Mouse (Mus musculus): ENCODE measurements around the gene Olfr202. TPM values are rescaled to one million over a fixed set of nuclear protein-coding genes. Genes with fewer than 3 reads are reported as not detected.
"Not testable (repeated sequence)": the region's sequence is repeated elsewhere in the genome, so short reads cannot be mapped to it uniquely, and the experiment has no call there.

The Olfr202 gene
- not detected in 2 replicates for polyA plus RNA-seq (2012; rRNA removed)

- 79% methylated on average over 1 of the region's 1 CpGs for WGBS
- H3K36me3 ChIP-seq (ENCODE audit: control insufficient read depth, insufficient read depth, low read length): no peaks in the 10 kb centered on the region
- no peaks in the 10 kb centered on the region for H3K4me1 ChIP-seq (ENCODE audit: control insufficient read depth, insufficient read depth, insufficient read length, low read length)
- H3K27ac ChIP-seq (ENCODE audit: insufficient read depth, low read depth, low read length): no peak within 1 kb of the TSS
- TF ChIP-seq CTCF (IDR thresholded peaks at IDR 0.05; ENCODE audit: extremely low read depth, insufficient read length, insufficient replicate concordance, low read depth, low read length) (no peak), POLR2A (IDR thresholded peaks at IDR 0.05; ENCODE audit: low read depth, low read length) (no peak)
- no peaks in the 10 kb centered on the region for H3K27me3 ChIP-seq (ENCODE audit: control insufficient read depth, insufficient read depth, low read length)
- H3K4me3 ChIP-seq (ENCODE audit: low read depth, low read length): no peak within 1 kb of the TSS
Observed at GRCm38 (mm10) chr16:59286693-59287092, at the start of gene Olfr202. Olfr202 (minus strand) TSS chr16:59286793.

DNA sequence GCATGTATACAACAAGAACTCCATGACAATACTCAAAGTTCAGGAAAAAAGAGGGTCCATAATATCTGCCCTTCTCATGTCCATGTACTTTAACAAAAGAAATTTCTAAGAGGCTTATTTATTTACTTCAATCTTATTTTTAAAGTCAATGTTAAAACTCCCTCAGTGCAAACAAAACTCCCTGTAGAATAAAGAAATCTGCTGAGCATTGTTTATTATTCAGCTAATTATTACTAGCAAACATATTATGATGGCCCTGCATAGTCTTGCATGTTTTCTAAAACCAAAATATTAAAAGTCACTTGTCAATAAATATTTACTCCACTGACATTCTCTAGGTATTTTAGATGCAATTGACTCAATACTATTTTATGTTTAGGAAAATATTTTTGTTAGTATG is 44.4 kb upstream of the Olfr202 start, which contains the start of gene Olfr205:
Gene Olfr205, minus strand, starts transcription at position 101 of the 400 bp plus-strand sequence.
- TF ChIP-seq CTCF (IDR thresholded peaks at IDR 0.05; ENCODE audit: extremely low read depth, insufficient read length, insufficient replicate concordance, low read depth, low read length) (no peak), POLR2A (IDR thresholded peaks at IDR 0.05; ENCODE audit: low read depth, low read length) (no peak)
- Histone ChIP-seq H3K4me3 (ENCODE audit: low read depth, low read length) (no peak within 1 kb of the TSS), H3K27me3 (ENCODE audit: control insufficient read depth, insufficient read depth, low read length) (no peaks in the 10 kb centered on the region), H3K4me1 (ENCODE audit: control insufficient read depth, insufficient read depth, insufficient read length, low read length) (no peaks in the 10 kb centered on the region), H3K36me3 (ENCODE audit: control insufficient read depth, insufficient read depth, low read length) (no peaks in the 10 kb centered on the region), H3K27ac (ENCODE audit: insufficient read depth, low read depth, low read length) (no peak within 1 kb of the TSS)

DNA sequence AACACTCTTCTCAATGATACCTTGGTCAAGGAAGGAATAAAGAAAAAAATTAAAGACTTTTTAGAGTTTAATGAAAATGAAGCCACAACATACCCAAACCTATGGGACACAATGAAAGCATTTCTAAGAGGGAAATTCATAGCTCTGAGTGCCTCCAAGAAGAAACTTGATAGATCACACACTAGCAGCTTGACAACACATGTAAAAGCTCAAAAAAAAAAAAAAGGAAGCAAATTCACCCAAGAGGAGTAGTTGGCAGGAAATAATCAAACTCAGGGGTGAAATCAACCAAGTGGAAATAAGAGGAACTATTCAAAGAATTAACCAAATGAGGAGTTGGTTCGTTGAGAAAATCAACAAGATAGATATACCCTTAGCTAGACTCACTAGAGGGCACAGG is 36.7 kb upstream of the Olfr202 start:
- not testable (repeated sequence) for H3K36me3 ChIP-seq (ENCODE audit: control insufficient read depth, insufficient read depth, low read length); H3K27me3 ChIP-seq (ENCODE audit: control insufficient read depth, insufficient read depth, low read length); H3K27ac ChIP-seq (ENCODE audit: insufficient read depth, low read depth, low read length); H3K4me1 ChIP-seq (ENCODE audit: control insufficient read depth, insufficient read depth, insufficient read length, low read length); H3K4me3 ChIP-seq (ENCODE audit: low read depth, low read length)
- 30% methylated on average over 1 of the region's 1 CpGs for WGBS

DNA sequence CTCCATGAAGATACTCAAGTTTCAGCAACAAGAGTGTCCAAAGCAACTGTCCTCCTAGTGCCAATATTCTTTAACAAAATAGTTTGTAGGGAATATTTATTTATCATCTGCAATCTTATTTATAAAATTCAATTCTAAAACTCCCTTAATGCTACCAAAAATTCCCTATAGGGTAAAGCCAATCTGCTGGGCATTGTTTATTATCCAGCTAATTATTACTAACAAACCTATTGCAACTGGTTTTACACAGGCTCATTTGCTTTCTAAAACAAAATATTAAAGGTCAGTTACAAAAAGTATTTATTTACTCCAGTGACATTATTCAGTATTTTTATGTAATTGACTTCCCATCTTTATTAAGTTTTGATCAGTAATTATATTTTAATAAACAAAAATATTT is 31.6 kb upstream of the Olfr202 start, which contains the start of gene Olfr204:
Gene Olfr204, minus strand, starts transcription at position 101 of the 400 bp plus-strand sequence.
- H3K27me3 ChIP-seq (ENCODE audit: control insufficient read depth, insufficient read depth, low read length): no peaks in the 10 kb centered on the region
- no peaks in the 10 kb centered on the region for H3K4me1 ChIP-seq (ENCODE audit: control insufficient read depth, insufficient read depth, insufficient read length, low read length)
- no peaks in the 10 kb centered on the region for H3K36me3 ChIP-seq (ENCODE audit: control insufficient read depth, insufficient read depth, low read length)
- no peak within 1 kb of the TSS for H3K27ac ChIP-seq (ENCODE audit: insufficient read depth, low read depth, low read length)
- TF ChIP-seq POLR2A (IDR thresholded peaks at IDR 0.05; ENCODE audit: low read depth, low read length) (no peak), CTCF (IDR thresholded peaks at IDR 0.05; ENCODE audit: extremely low read depth, insufficient read length, insufficient replicate concordance, low read depth, low read length) (no peak)
- no peak within 1 kb of the TSS for H3K4me3 ChIP-seq (ENCODE audit: low read depth, low read length)

DNA sequence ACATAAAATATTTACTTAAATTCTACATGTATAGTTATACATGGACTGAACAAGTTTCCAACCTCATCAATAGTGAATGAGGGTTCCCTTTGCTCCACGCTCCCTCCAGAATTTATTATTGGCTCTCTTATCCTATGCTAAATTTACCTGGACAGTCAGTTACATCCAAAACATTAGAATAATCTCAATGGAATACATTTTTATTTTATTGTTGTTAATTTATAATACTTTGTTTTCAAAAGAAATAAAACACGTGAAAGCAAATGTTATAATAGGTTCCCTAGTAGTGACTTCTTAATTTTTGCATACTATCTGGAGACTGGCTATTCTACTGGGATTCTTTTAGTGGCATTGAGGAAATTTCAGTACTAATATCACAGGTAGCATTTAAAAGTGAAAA is 12.0 kb upstream of the Olfr202 start, which contains the start of gene Olfr203:
Gene Olfr203, plus strand, starts transcription at position 301 of the 400 bp plus-strand sequence.
- no peaks in the 10 kb centered on the region for H3K4me1 ChIP-seq (ENCODE audit: control insufficient read depth, insufficient read depth, insufficient read length, low read length)

GRCm38 (mm10) chr16:59287576-59287975 is 983 bp upstream of the Olfr202 start:
- not testable (repeated sequence) for H3K4me1 ChIP-seq (ENCODE audit: control insufficient read depth, insufficient read depth, insufficient read length, low read length); H3K27ac ChIP-seq (ENCODE audit: insufficient read depth, low read depth, low read length); H3K36me3 ChIP-seq (ENCODE audit: control insufficient read depth, insufficient read depth, low read length); H3K27me3 ChIP-seq (ENCODE audit: control insufficient read depth, insufficient read depth, low read length); H3K4me3 ChIP-seq (ENCODE audit: low read depth, low read length)
- 72% methylated on average over 9 of the region's 9 CpGs for WGBS

More for the DNA sequence above, 12.0 kb upstream of the Olfr202 start, which contains the start of gene Olfr203:
- no peaks in the 10 kb centered on the region for H3K27me3 ChIP-seq (ENCODE audit: control insufficient read depth, insufficient read depth, low read length)
- no peaks in the 10 kb centered on the region for H3K36me3 ChIP-seq (ENCODE audit: control insufficient read depth, insufficient read depth, low read length)
- no peak within 1 kb of the TSS for H3K4me3 ChIP-seq (ENCODE audit: low read depth, low read length)
- 79% methylated on average over 2 of the region's 2 CpGs for WGBS
- H3K27ac ChIP-seq (ENCODE audit: insufficient read depth, low read depth, low read length): no peak within 1 kb of the TSS
- TF ChIP-seq POLR2A (IDR thresholded peaks at IDR 0.05; ENCODE audit: low read depth, low read length) (no peak), CTCF (IDR thresholded peaks at IDR 0.05; ENCODE audit: extremely low read depth, insufficient read length, insufficient replicate concordance, low read depth, low read length) (no peak)

- TF ChIP-seq CTCF (IDR thresholded peaks at IDR 0.05; ENCODE audit: extremely low read depth, insufficient read length, insufficient replicate concordance, low read depth, low read length) (no peak), POLR2A (IDR thresholded peaks at IDR 0.05; ENCODE audit: low read depth, low read length) (no peak)
- H3K27me3 ChIP-seq (ENCODE audit: control insufficient read depth, insufficient read depth, low read length): no peaks in the 10 kb centered on the region
- no peak overlapping the region for H3K27ac ChIP-seq (ENCODE audit: insufficient read depth, low read depth, low read length)
- H3K4me3 ChIP-seq (ENCODE audit: low read depth, low read length): no peak overlapping the region
- H3K36me3 ChIP-seq (ENCODE audit: control insufficient read depth, insufficient read depth, low read length): no peaks in the 10 kb centered on the region
- WGBS: 43% methylated on average over 1 of the region's 1 CpGs
- no peaks in the 10 kb centered on the region for H3K4me1 ChIP-seq (ENCODE audit: control insufficient read depth, insufficient read depth, insufficient read length, low read length)
Observed at GRCm38 (mm10) chr16:59283476-59283875, 3.1 kb downstream of the Olfr202 start.

GRCm38 (mm10) chr16:59280542-59280941 is 6.1 kb downstream of the Olfr202 start:
- Histone ChIP-seq H3K4me3 (ENCODE audit: low read depth, low read length) (no peak overlapping the region), H3K27me3 (ENCODE audit: control insufficient read depth, insufficient read depth, low read length) (no peaks in the 10 kb centered on the region), H3K4me1 (ENCODE audit: control insufficient read depth, insufficient read depth, insufficient read length, low read length) (no peaks in the 10 kb centered on the region), H3K27ac (ENCODE audit: insufficient read depth, low read depth, low read length) (no peak overlapping the region), H3K36me3 (ENCODE audit: control insufficient read depth, insufficient read depth, low read length) (no peaks in the 10 kb centered on the region)
- TF ChIP-seq CTCF (IDR thresholded peaks at IDR 0.05; ENCODE audit: extremely low read depth, insufficient read length, insufficient replicate concordance, low read depth, low read length) (no peak), POLR2A (IDR thresholded peaks at IDR 0.05; ENCODE audit: low read depth, low read length) (no peak)
- WGBS: 43% methylated on average over 3 of the region's 3 CpGs

- WGBS: 84% methylated on average over 4 of the region's 4 CpGs
- not testable (repeated sequence) for H3K4me3 ChIP-seq (ENCODE audit: low read depth, low read length); H3K36me3 ChIP-seq (ENCODE audit: control insufficient read depth, insufficient read depth, low read length); H3K4me1 ChIP-seq (ENCODE audit: control insufficient read depth, insufficient read depth, insufficient read length, low read length); H3K27ac ChIP-seq (ENCODE audit: insufficient read depth, low read depth, low read length); H3K27me3 ChIP-seq (ENCODE audit: control insufficient read depth, insufficient read depth, low read length)
Observed at GRCm38 (mm10) chr16:59272532-59272931, 14.1 kb downstream of the Olfr202 start, which contains the start of gene Olfr201. Olfr201 (minus strand) TSS chr16:59272632.

- not testable (repeated sequence) for H3K4me3 ChIP-seq (ENCODE audit: low read depth, low read length); H3K4me1 ChIP-seq (ENCODE audit: control insufficient read depth, insufficient read depth, insufficient read length, low read length); H3K36me3 ChIP-seq (ENCODE audit: control insufficient read depth, insufficient read depth, low read length); H3K27me3 ChIP-seq (ENCODE audit: control insufficient read depth, insufficient read depth, low read length); H3K27ac ChIP-seq (ENCODE audit: insufficient read depth, low read depth, low read length)
- WGBS: 52% methylated on average over 4 of the region's 4 CpGs
Observed at GRCm38 (mm10) chr16:59269097-59269496, 17.5 kb downstream of the Olfr202 start.
